Mouse (Mus musculus) MEL (cell line): Measurements from ENCODE around the gene Stat1.

Source experiments
- CTCF ChIP-seq, 3 experiments: IDR thresholded peaks in 2 of 3; conservative IDR thresholded peaks in 1 of 3; 2 replicates each; pipeline ENCODE4 v1.5.1; 2011 to 2012; ENCODE audit warnings: low read length in 3 of 3, low read depth in 2 of 3, mild to moderate bottlenecking in 2 of 3, improper control_type of control experiment in 1 of 3, inconsistent platforms in 1 of 3, mixed read lengths in 1 of 3, moderate library complexity in 1 of 3; ENCODE audit not compliant: control insufficient read depth in 1 of 3, insufficient read depth in 1 of 3, poor library complexity in 1 of 3, severe bottlenecking in 1 of 3
- POLR2A ChIP-seq, 2 experiments: IDR thresholded peaks; 2 replicates each; pipeline ENCODE4 v1.6.1; 2011 to 2012; ENCODE audit warnings: low read length in 2 of 2, mild to moderate bottlenecking in 2 of 2, control low read depth in 1 of 2, improper control_type of control experiment in 1 of 2, low read depth in 1 of 2, moderate library complexity in 1 of 2; ENCODE audit not compliant: control insufficient read depth in 1 of 2, insufficient read depth in 1 of 2, poor library complexity in 1 of 2
- USF2 ChIP-seq, 2 experiments: IDR thresholded peaks; 2 replicates each; pipeline ENCODE4 v1.6.1; 2011 to 2012; ENCODE audit warnings: improper control_type of control experiment in 2 of 2, low read length in 2 of 2, borderline replicate concordance in 1 of 2, inconsistent platforms in 1 of 2, low read depth in 1 of 2, mild to moderate bottlenecking in 1 of 2; ENCODE audit not compliant: insufficient read depth in 1 of 2

DNA sequence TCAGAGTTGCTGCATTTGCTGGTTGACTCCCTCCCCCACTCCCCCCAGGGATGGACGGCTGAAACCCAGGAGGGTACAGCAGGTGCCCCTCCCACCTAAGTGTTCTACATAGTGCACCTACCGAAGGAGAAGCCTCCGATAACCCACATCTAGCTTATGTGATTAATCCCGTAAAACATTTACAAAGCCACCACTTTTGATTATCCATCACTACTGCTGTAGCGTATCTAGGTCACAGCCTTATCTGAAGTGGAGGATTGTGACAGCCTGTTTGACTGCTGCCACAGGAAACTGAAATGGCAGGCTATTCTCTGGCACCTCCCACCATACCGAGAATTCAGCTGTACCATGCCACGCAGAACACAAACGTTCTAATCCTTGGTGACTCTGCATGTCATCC lies 52.0 kb downstream of the Stat1 start:
- TF ChIP-seq USF2 (IDR thresholded peaks at IDR 0.05; ENCODE audit: borderline replicate concordance in 1 of 2, insufficient read depth in 1 of 2, low read depth in 1 of 2, low read length in 2 of 2) (no peak), POLR2A (IDR thresholded peaks at IDR 0.05; ENCODE audit: control insufficient read depth in 1 of 2, insufficient read depth in 1 of 2, low read depth in 1 of 2, low read length in 2 of 2, poor library complexity in 1 of 2) (no peak), CTCF (IDR thresholded peaks at IDR 0.05 in 2 of 3, conservative IDR thresholded peaks at IDR 0.05 in 1 of 3; ENCODE audit: control insufficient read depth in 1 of 3, insufficient read depth in 1 of 3, low read depth in 2 of 3, low read length in 3 of 3, poor library complexity in 1 of 3, severe bottlenecking in 1 of 3) (no peak)
